Mouse (Mus musculus) kidney, adult 2 months (tissue): ENCODE measurements around the gene Rnf207.

Experiments used
- CTCF ChIP-seq: fragments of 200-500 bp; conservative IDR thresholded peaks from 2 replicates; pipeline ENCODE4 v1.5.1; 2011; ENCODE audit warnings: low read depth, mild to moderate bottlenecking, control low read depth, low read length, moderate library complexity, mixed read lengths; ENCODE audit not compliant: insufficient read depth, insufficient read length
- POLR2A ChIP-seq: fragments of 200-500 bp; IDR thresholded peaks from one replicate; pipeline ENCODE4 v1.6.1; 2011; ENCODE audit warnings: low read depth, low read length, control low read depth

DNA sequence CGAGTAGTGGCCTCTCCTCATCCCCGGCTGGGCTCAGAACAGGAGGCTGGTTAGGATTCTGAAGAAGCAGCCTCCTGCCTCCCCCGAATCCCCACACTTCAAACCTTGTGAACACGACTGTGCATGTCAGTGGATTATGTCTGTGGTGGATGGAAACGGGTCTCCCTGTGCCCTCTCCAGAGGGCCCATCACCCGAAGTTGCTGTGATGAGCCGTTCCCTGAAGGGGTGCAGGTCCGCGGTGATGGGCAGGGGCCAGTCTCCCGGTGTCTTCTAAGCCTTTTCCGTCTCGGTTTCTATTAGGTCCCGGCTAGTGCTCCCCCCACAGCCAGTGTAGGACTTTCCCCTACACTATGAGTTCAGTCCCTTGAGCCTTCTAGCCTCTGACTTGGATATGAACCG lies 20.0 kb downstream of the Rnf207 start:
- TF ChIP-seq POLR2A (no peak), CTCF (no peak)
